Mouse (Mus musculus) kidney, adult 9 months (tissue): Measurements from ENCODE around the gene Rasal1.

Experiments used
- DNase-seq: peaks from one replicate; pipeline ENCODE4 v3.0.0; 2022

Rasal1 gene

GRCm38 (mm10) chr5:120696865-120697264, 48.3 kb downstream of the Rasal1 start:
- no peak for DNase-seq

GRCm38 (mm10) chr5:120698181-120698580, 49.6 kb downstream of the Rasal1 start:
- DNase-seq, result no peak

- DNase-seq, result no peak
These were observed 50.3 kb downstream of the Rasal1 start for GRCm38 (mm10) chr5:120698801-120699391.

- no peak for DNase-seq
These were observed 52.6 kb downstream of the Rasal1 start for GRCm38 (mm10) chr5:120700996-120701790.

GRCm38 (mm10) chr5:120702421-120702820, 53.8 kb downstream of the Rasal1 start:
- no peak for DNase-seq

GRCm38 (mm10) chr5:120702969-120703368, 54.4 kb downstream of the Rasal1 start:
- DNase-seq, result no peak

GRCm38 (mm10) chr5:120703660-120704059, 55.0 kb downstream of the Rasal1 start:
- DNase-seq, result no peak

- no peak for DNase-seq
These were observed 55.8 kb downstream of the Rasal1 start for GRCm38 (mm10) chr5:120704421-120704820.

GRCm38 (mm10) chr5:120706541-120706940, 57.9 kb downstream of the Rasal1 start:
- DNase-seq, result no peak

- no peak for DNase-seq
These were observed 58.4 kb downstream of the Rasal1 start for GRCm38 (mm10) chr5:120706976-120707375.

GRCm38 (mm10) chr5:120710161-120710825, 61.7 kb downstream of the Rasal1 start:
- no peak for DNase-seq

- no peak for DNase-seq
These were observed 62.2 kb downstream of the Rasal1 start for GRCm38 (mm10) chr5:120710826-120711248.

- DNase-seq, result no peak
These were observed 62.8 kb downstream of the Rasal1 start for GRCm38 (mm10) chr5:120711416-120711815.

GRCm38 (mm10) chr5:120711827-120712226, 63.2 kb downstream of the Rasal1 start, which contains the start of gene Dtx1:
TSS of gene Dtx1 (minus strand) at chr5:120711927.
- DNase-seq, result no peak

GRCm38 (mm10) chr5:120712721-120713120, 64.1 kb downstream of the Rasal1 start:
- no peak for DNase-seq

GRCm38 (mm10) chr5:120714314-120714713, 65.7 kb downstream of the Rasal1 start:
- DNase-seq, result peak; percentile 57

- no peak for DNase-seq
These were observed 68.5 kb downstream of the Rasal1 start for GRCm38 (mm10) chr5:120717136-120717535.

- DNase-seq, result no peak
These were observed 70.2 kb downstream of the Rasal1 start for GRCm38 (mm10) chr5:120718600-120719378.

- no peak for DNase-seq
These were observed 72.4 kb downstream of the Rasal1 start for GRCm38 (mm10) chr5:120721005-120721404.

GRCm38 (mm10) chr5:120725811-120726455, 77.3 kb downstream of the Rasal1 start:
- no peak for DNase-seq
